Mouse (Mus musculus): ENCODE results near the gene Rnf183.
A peak's percentile ranks its signal among the peaks of the same experiment; 100 is the strongest.

DNA sequence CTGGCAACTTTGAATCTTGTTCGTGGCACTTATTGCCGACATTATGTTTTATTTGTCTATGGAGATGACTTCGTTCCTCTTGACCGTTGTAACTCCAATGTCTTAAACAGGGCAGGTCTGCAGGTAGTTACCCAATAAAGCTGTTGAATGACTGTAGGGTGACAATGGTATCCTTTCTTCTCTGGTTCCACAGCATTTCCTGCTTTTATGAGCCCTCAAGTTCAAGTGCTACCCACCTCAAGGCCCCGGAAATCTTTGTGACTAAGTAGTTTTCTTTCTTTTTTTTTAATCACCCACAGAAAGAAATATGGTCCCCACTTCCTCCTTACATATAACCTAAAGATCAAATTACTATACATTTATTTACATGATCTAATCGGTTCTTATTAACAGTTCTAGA is 40.7 kb upstream of the Rnf183 start:
- TF ChIP-seq CTCF (IDR thresholded peaks at IDR 0.05): no peak
- TF ChIP-seq EP300 (IDR thresholded peaks at IDR 0.05): 0 out of 2 replicates have a peak, but pooled peaks have one; percentile 13
